Mouse (Mus musculus) CD4-positive naive resting alpha-beta T cell, adult 57 days (primary cell): ENCODE measurements around the gene Gm21905. TPM values are rescaled to one million over a fixed set of nuclear protein-coding genes. Genes with fewer than 3 reads are reported as not detected.

Source experiments
- total RNA-seq: library from RNA; stranded (reverse); gene quantifications from one replicate; pipeline ENCODE4 v1.2.4, GENCODE M21; 2023

The Gm21905 gene
- not detected for total RNA-seq

GRCm38 (mm10) chr5:67946321-67946720, at the start of gene Gm21905:
Gm21905 (minus strand) TSS chr5:67946421.

DNA sequence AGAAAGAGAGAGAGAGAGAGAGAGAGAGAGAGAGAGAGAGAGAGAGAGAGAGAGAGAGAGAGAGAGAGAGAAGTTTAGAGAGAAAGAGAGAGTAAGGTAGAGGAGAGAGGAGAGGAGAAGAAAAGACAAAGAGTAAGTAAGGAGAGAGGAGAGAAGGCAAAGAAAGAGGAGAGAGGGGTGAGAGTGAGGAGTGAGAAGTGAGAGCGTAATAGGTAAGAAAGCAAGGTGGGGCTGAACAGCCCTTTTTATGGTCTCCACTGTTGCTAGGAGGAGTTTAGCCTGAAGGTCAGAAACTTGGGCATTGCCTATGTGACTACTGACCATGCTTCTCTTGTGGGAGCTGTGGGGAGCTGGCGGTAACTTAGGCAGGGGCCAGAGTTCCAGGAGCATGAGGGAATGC, 4.9 kb downstream of the Gm21905 start, which contains the start of gene Gm5108:
Gene Gm5108 (plus strand): TSS at position 301 of the 400 bp plus-strand sequence.

Other genes starting within 250 kb of the Gm21905 start
- 86.0 TPM for gene Atp8a1, start 99.0 kb downstream of the Gm21905 start, total RNA-seq
- not detected for gene Gm5108, start 4.8 kb downstream of the Gm21905 start, total RNA-seq
- gene Grxcr1, start 85.4 kb upstream of the Gm21905 start, total RNA-seq = not detected